Mouse (Mus musculus) erythroblast, embryonic 14.5 days (primary cell): ENCODE measurements around the gene Slc38a5.

Experiments
- GATA1 ChIP-seq: IDR thresholded peaks from 2 replicates; pipeline ENCODE4 v1.6.1; 2012; ENCODE audit warnings: low read length, inconsistent platforms, mixed read lengths
- TAL1 ChIP-seq: IDR thresholded peaks from 3 replicates; pipeline ENCODE4 v1.6.1; 2012; ENCODE audit warnings: low read length, inconsistent platforms, mixed read lengths

- TF ChIP-seq GATA1 (no peak), TAL1 (no peak)
These were observed 6.7 kb upstream of the Slc38a5 start for GRCm38 (mm10) chrX:8264222-8264621.
